Comparison of ENCODE assay signal across 8 mouse cellular contexts in the genomic region with DNA sequence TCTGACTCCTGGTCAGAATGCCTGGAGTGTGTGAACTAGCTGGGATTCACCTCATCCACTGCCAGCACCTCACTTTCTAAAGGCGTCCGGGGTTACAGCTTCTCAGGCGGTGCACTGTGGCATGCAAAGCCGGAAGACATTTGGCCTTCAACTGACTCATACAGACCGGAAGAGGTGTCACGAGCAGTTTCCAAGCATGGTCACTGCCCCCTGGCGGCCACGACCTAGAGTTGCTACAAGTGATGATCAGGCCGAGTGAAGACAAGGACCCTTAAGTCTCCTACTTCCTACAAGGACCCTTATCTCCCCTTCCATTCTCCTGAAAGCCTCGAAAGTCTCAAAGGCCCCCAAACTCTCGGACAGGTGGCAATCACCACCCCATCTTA. TPM values are rescaled to one million over a fixed set of nuclear protein-coding genes. Genes with fewer than 3 reads are reported as not detected.
DNase-seq lines count a peak whose midpoint lies in the region; ATAC-seq and TF ChIP-seq lines count a peak whose summit lies in the region.

No protein-coding gene starts in this region.

- ATAC-seq in embryonic facial prominence, embryonic 15.5 days (ENCODE audit: insufficient number of reproducible peaks, low FRiP score, low TSS enrichment, low read depth), result peak; percentile 80
- peak; percentile 82 for ATAC-seq in limb, embryonic 14.5 days (ENCODE audit: low FRiP score, low read depth)
- ATAC-seq in midbrain, embryonic 16.5 days, result peak; percentile 79

- peak overlapping the region; percentile 50 for H3K9ac ChIP-seq in embryonic facial prominence, embryonic 15.5 days
- H3K9ac ChIP-seq in limb, embryonic 14.5 days (ENCODE audit: low read depth, low read length, severe bottlenecking), result peak overlapping the region; percentile 85
- peak overlapping the region; percentile 92 for H3K9ac ChIP-seq in midbrain, embryonic 16.5 days (ENCODE audit: low read depth, low read length)

- H3K27ac ChIP-seq in embryonic facial prominence, embryonic 15.5 days (replicated peaks), result peak overlapping the region; percentile 91
- peak overlapping the region; percentile 89 for H3K27ac ChIP-seq in limb, embryonic 14.5 days (replicated peaks; ENCODE audit: low read depth, low read length)
- peak overlapping the region; percentile 85 for H3K27ac ChIP-seq in midbrain, embryonic 16.5 days (ENCODE audit: low read length)

- under 1% methylated on average over 11 of the region's 11 CpGs for WGBS in embryonic facial prominence, embryonic 15.5 days
- WGBS in limb, embryonic 14.5 days, result under 1% methylated on average over 11 of the region's 11 CpGs
- WGBS in midbrain, embryonic 16.5 days, result 0% methylated on average over 11 of the region's 11 CpGs

- peak overlapping the region; percentile 62 for H3K4me3 ChIP-seq in embryonic facial prominence, embryonic 15.5 days (replicated peaks)
- peak overlapping the region; percentile 78 for H3K4me3 ChIP-seq in limb, embryonic 14.5 days (replicated peaks; ENCODE audit: low read length)
- H3K4me3 ChIP-seq in midbrain, embryonic 16.5 days (ENCODE audit: low read depth, low read length), result peak overlapping the region; percentile 45

- H3K27me3 ChIP-seq in embryonic facial prominence, embryonic 15.5 days, result no peaks in the 10 kb centered on the region
- H3K27me3 ChIP-seq in limb, embryonic 14.5 days (ENCODE audit: control insufficient read depth, insufficient read depth, low read length), result no peaks in the 10 kb centered on the region
- H3K27me3 ChIP-seq in midbrain, embryonic 16.5 days (ENCODE audit: control insufficient read depth, insufficient read depth, low read depth, low read length), result no peaks in the 10 kb centered on the region

- peaks cover 27% of the 10 kb centered on the region for H3K4me1 ChIP-seq in embryonic facial prominence, embryonic 15.5 days
- H3K4me1 ChIP-seq in limb, embryonic 14.5 days (ENCODE audit: control insufficient read depth, insufficient read depth, low read length), result peaks cover 4% of the 10 kb centered on the region; the same call in 1 of the 2 replicates
- peaks cover 14% of the 10 kb centered on the region for H3K4me1 ChIP-seq in midbrain, embryonic 16.5 days (ENCODE audit: control insufficient read depth, insufficient read depth, low read length)

- DNase-seq in A20 (ENCODE audit: low read depth, low spot score), result peak; percentile 95
- peak; percentile 88 to 90 for DNase-seq in adrenal gland, postnatal 36 days
- peak; percentile 83 to 87 for DNase-seq in heart, adult 9 months (ENCODE audit: low spot score in 2 of 2)
- peak; percentile 90 for DNase-seq in kidney, adult 9 months
- DNase-seq in limb, embryonic 14.5 days (ENCODE audit: low spot score), result peak; percentile 84
- DNase-seq in spleen, postnatal 10 days (ENCODE audit: low spot score in 2 of 2), result peak; percentile 78 to 88

- H3K36me3 ChIP-seq in embryonic facial prominence, embryonic 15.5 days, result peaks cover 26% of the 10 kb centered on the region
- peaks cover 31% of the 10 kb centered on the region for H3K36me3 ChIP-seq in limb, embryonic 14.5 days (ENCODE audit: control insufficient read depth, insufficient read depth, low read length)
- peaks cover 18% of the 10 kb centered on the region for H3K36me3 ChIP-seq in midbrain, embryonic 16.5 days (ENCODE audit: control insufficient read depth, insufficient read depth, low read length)

- H3K9me3 ChIP-seq in embryonic facial prominence, embryonic 15.5 days (replicated peaks), result no peaks in the 10 kb centered on the region
- H3K9me3 ChIP-seq in limb, embryonic 14.5 days (ENCODE audit: control insufficient read depth, low read length), result no peaks in the 10 kb centered on the region
- no peaks in the 10 kb centered on the region for H3K9me3 ChIP-seq in midbrain, embryonic 16.5 days (replicated peaks; ENCODE audit: control insufficient read depth, low read length, poor library complexity, severe bottlenecking)

- TF ChIP-seq POLR2A in limb, embryonic 14.5 days (IDR thresholded peaks at IDR 0.05; ENCODE audit: borderline replicate concordance, extremely low read depth, insufficient read depth, insufficient read length), result peak; percentile 10; the same call in 1 of the 2 replicates

- peak overlapping the region; percentile 94 for H3K4me2 ChIP-seq in embryonic facial prominence, embryonic 15.5 days (replicated peaks)
- H3K4me2 ChIP-seq in limb, embryonic 14.5 days (replicated peaks; ENCODE audit: low read depth, low read length, severe bottlenecking), result peak overlapping the region; percentile 97
- H3K4me2 ChIP-seq in midbrain, embryonic 16.5 days (ENCODE audit: low read length), result peak overlapping the region; percentile 83

RNA-seq across cellular contexts. Expression of gene Uckl1, which starts 3.7 kb away (rescaled TPM):
- 10 to 100 TPM; 77.0 to 79.8 TPM for total RNA-seq in adrenal gland, postnatal 36 days (2021)
- 50.7 and 55.7 TPM in 2 replicates for polyA plus RNA-seq in embryonic facial prominence, embryonic 15.5 days (2015; fragmentation: Nextera tagmentation; extraction: Ambion mirVana)
- polyA plus RNA-seq in limb, embryonic 14.5 days (2012; rRNA removed), result 130 and 165 TPM in 2 replicates
- 41.2 and 46.3 TPM in 2 replicates for polyA plus RNA-seq in limb, embryonic 14.5 days (2014; fragmentation: Nextera tagmentation; extraction: Ambion mirVana)
- polyA plus RNA-seq in midbrain, embryonic 16.5 days (2015; fragmentation: Nextera tagmentation; extraction: Ambion mirVana), result 71.2 and 76.0 TPM in 2 replicates

RNA-seq across cellular contexts. Expression of gene Prpf6, which starts 10.7 kb away (rescaled TPM):
- total RNA-seq in adrenal gland, postnatal 36 days (2021), result 10 to 100 TPM; 61.8 to 66.9 TPM
- 60.4 and 63.6 TPM in 2 replicates for polyA plus RNA-seq in embryonic facial prominence, embryonic 15.5 days (2015; fragmentation: Nextera tagmentation; extraction: Ambion mirVana)
- polyA plus RNA-seq in limb, embryonic 14.5 days (2012; rRNA removed), result 29.7 and 41.6 TPM in 2 replicates
- 57.9 and 64.2 TPM in 2 replicates for polyA plus RNA-seq in limb, embryonic 14.5 days (2014; fragmentation: Nextera tagmentation; extraction: Ambion mirVana)
- 59.7 and 64.6 TPM in 2 replicates for polyA plus RNA-seq in midbrain, embryonic 16.5 days (2015; fragmentation: Nextera tagmentation; extraction: Ambion mirVana)

RNA-seq across cellular contexts. Expression of gene Zfp512b, which starts 11.6 kb away (rescaled TPM):
- 10 to 100 TPM; 43.1 to 61.3 TPM for total RNA-seq in adrenal gland, postnatal 36 days (2021)
- polyA plus RNA-seq in embryonic facial prominence, embryonic 15.5 days (2015; fragmentation: Nextera tagmentation; extraction: Ambion mirVana), result 62.1 and 74.8 TPM in 2 replicates
- 102 and 117 TPM in 2 replicates for polyA plus RNA-seq in limb, embryonic 14.5 days (2012; rRNA removed)
- polyA plus RNA-seq in limb, embryonic 14.5 days (2014; fragmentation: Nextera tagmentation; extraction: Ambion mirVana), result 58.8 and 59.5 TPM in 2 replicates
- polyA plus RNA-seq in midbrain, embryonic 16.5 days (2015; fragmentation: Nextera tagmentation; extraction: Ambion mirVana), result 70.0 and 78.0 TPM in 2 replicates

RNA-seq across cellular contexts. Expression of gene Samd10, which starts 18.0 kb away (rescaled TPM):
- 10 to 100 TPM; 13.8 to 14.7 TPM for total RNA-seq in adrenal gland, postnatal 36 days (2021)
- 13.3 and 15.6 TPM in 2 replicates for polyA plus RNA-seq in embryonic facial prominence, embryonic 15.5 days (2015; fragmentation: Nextera tagmentation; extraction: Ambion mirVana)
- 9.2 and 10.3 TPM in 2 replicates for polyA plus RNA-seq in limb, embryonic 14.5 days (2012; rRNA removed)
- polyA plus RNA-seq in limb, embryonic 14.5 days (2014; fragmentation: Nextera tagmentation; extraction: Ambion mirVana), result 10.2 TPM in 2 replicates
- 213 and 216 TPM in 2 replicates for polyA plus RNA-seq in midbrain, embryonic 16.5 days (2015; fragmentation: Nextera tagmentation; extraction: Ambion mirVana)

Comparison
In these comparisons a context has a peak if more than half of its experiments do, and no peak if none do; other contexts are left out.
1. Peak in every context shown above with its lines: DNase-seq, ATAC-seq, H3K4me3 ChIP-seq and H3K27ac ChIP-seq.